Mouse (Mus musculus) liver, postnatal 0 days (tissue): ENCODE data around the gene Nvl.

Experiments used
- CTCF ChIP-seq: sonication (generic); IDR thresholded peaks from 2 replicates; pipeline ENCODE4 v1.5.1; 2016; ENCODE audit warnings: antibody characterized with exemption, low read depth
- EP300 ChIP-seq: IDR thresholded peaks from 2 replicates; pipeline ENCODE4 v1.6.1; 2016; ENCODE audit warnings: antibody characterized with exemption, low read depth, mild to moderate bottlenecking

GRCm38 (mm10) chr1:181143950-181144836 is at the start of gene Nvl, which contains the start of gene Cnih4:
- TF ChIP-seq CTCF: 0 out of 2 replicates have a peak, but pooled peaks have one; percentile 4
- TF ChIP-seq EP300: 0 out of 2 replicates have a peak, but pooled peaks have one; percentile 58
